Mouse (Mus musculus) testis, adult 2 months (tissue): ENCODE results near the gene Tjp3. TPM values are rescaled to one million over a fixed set of nuclear protein-coding genes. Genes with fewer than 3 reads are reported as not detected.

Experiments
- H3K27ac ChIP-seq: fragments of 200-500 bp; 2 replicates; pipeline ENCODE4 v1.5.1; 2012; ENCODE audit warnings: low read depth, low read length; ENCODE audit not compliant: control insufficient read depth, insufficient read depth
- H3K27me3 ChIP-seq: fragments of 200-500 bp; 2 replicates; pipeline ENCODE4 v1.6.1; 2012; ENCODE audit warnings: mild to moderate bottlenecking, low read length, moderate library complexity; ENCODE audit not compliant: control insufficient read depth, insufficient read depth
- H3K36me3 ChIP-seq: fragments of 200-500 bp; 2 replicates; pipeline ENCODE4 v1.6.1; 2012; ENCODE audit warnings: mild to moderate bottlenecking, low read length; ENCODE audit not compliant: control insufficient read depth, insufficient read depth
- H3K4me1 ChIP-seq: fragments of 200-500 bp; 2 replicates; pipeline ENCODE4 v1.6.1; 2012; ENCODE audit warnings: low read length; ENCODE audit not compliant: control insufficient read depth, insufficient read depth
- H3K4me3 ChIP-seq: fragments of 200-500 bp; 2 replicates; pipeline ENCODE4 v1.5.1; 2012; ENCODE audit warnings: low read depth, mild to moderate bottlenecking, low read length, moderate library complexity, mixed read lengths; ENCODE audit not compliant: control insufficient read depth
- CTCF ChIP-seq: fragments of 200-500 bp; IDR thresholded peaks from 2 replicates; pipeline ENCODE4 v1.5.1; 2012; ENCODE audit warnings: low read depth, mild to moderate bottlenecking, inconsistent platforms, low read length, moderate library complexity; ENCODE audit not compliant: control insufficient read depth, insufficient read depth, insufficient replicate concordance
- POLR2A ChIP-seq: fragments of 200-500 bp; IDR thresholded peaks from 2 replicates; pipeline ENCODE4 v1.6.1; 2012; ENCODE audit warnings: low read depth, mild to moderate bottlenecking, inconsistent platforms, low read length, moderate library complexity; ENCODE audit not compliant: control insufficient read depth
- polyA plus RNA-seq: library from polyadenylated mRNA; depleted of rRNA; stranded (reverse); fragments of >200 nt; gene quantifications from 2 replicates; pipeline ENCODE4 v1.2.3, GENCODE M21; 2012

Gene Tjp3
- polyA plus RNA-seq, 1 experiment, result 0.56 TPM

DNA sequence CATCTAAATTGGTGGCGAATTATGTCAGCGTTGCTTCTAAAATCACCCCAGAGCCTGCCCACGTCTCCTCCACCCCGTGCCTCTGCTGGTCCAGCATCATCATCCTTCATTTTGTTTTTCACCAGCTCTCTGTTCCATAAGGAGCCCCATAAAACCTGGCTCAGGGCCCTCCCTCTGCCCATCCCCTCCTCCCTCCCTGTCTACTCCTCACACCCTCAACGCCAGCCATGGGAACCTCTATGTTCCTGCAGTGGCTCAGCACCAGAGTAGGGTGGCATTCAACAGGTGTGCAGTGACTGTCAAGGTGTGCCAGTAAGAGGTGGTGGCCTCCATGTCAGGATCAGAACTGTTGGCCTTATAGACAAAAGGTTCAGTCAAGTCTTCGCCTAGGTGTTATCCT lies 3.8 kb upstream of the Tjp3 start:
- no peaks in the 10 kb centered on the region for H3K27me3 ChIP-seq
- TF ChIP-seq CTCF (no peak), POLR2A (no peak)
- H3K36me3 ChIP-seq, result no peaks in the 10 kb centered on the region
- no peak overlapping the region for H3K4me3 ChIP-seq
- H3K4me1 ChIP-seq, result peaks cover 16% of the 10 kb centered on the region
- H3K27ac ChIP-seq, result no peak overlapping the region

DNA sequence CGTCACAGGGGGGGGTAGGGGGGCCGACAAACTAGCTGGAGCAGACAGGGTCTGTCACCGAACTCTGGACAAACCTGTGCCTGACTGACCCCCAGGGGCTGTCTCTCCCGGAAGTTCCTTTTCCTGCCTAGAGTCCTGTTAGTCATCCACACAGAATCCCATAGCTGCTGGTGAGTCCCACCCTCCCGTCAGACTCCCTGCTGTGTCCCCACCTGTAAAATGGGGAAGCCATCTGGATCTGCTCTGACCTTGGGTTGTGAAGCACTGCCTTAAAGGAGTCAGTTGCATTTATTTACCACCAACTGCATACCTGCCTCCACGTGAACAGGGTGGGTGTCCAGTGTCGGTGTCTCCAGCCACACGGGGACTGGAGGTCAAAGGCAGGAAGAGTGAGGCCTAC lies 3.1 kb upstream of the Tjp3 start:
- Histone ChIP-seq H3K4me1 (peaks cover 16% of the 10 kb centered on the region), H3K4me3 (no peak overlapping the region), H3K36me3 (no peaks in the 10 kb centered on the region), H3K27me3 (no peaks in the 10 kb centered on the region), H3K27ac (no peak overlapping the region)
- TF ChIP-seq POLR2A (no peak), CTCF (no peak)

DNA sequence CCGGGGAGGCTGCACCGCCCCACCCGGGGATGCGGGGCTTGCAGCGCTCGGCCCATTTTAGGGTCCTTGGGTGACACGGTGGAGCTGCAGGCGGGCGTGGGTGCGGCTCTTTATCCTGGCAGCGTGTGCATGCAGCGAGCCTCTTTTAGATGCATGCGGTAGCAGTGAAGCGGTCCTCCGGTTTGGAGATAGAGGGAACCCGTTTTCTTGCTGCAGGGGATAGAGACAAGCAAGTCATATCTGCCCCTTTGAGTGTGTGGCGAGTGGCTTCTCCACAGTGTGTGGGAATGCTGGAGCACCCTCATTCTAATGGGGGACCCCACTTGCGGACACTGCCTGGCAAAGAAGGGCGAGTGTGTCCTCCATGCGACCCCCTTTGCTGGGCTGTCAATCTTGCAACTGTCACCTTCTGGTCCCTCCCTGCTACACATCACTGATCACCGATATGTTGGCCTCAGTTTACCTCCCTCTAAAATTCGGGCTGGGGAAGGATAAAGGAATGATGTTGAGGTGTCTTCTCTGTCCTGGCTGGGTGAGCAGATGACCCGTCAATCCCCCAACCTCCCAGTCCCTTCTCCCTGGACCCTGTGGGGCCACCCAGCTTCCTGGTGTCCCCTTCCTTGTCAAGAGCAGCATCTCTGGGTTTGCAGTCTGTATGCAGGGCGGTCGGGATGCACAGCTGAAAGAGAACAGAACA lies 2.1 kb upstream of the Tjp3 start:
- H3K4me1 ChIP-seq, result peaks cover 16% of the 10 kb centered on the region
- TF ChIP-seq CTCF (no peak), POLR2A (no peak)
- H3K4me3 ChIP-seq, result peak overlapping the region; percentile 90
- no peaks in the 10 kb centered on the region for H3K27me3 ChIP-seq
- H3K36me3 ChIP-seq, result no peaks in the 10 kb centered on the region
- peak overlapping the region; percentile 3; the same call in 1 of the 2 replicates for H3K27ac ChIP-seq

GRCm38 (mm10) chr10:81292554-81293333 lies 1.4 kb upstream of the Tjp3 start, which contains the start of gene Pip5k1c:
TSS of gene Pip5k1c (plus strand) at chr10:81292963.
- Histone ChIP-seq H3K4me1 (peaks cover 16% of the 10 kb centered on the region), H3K4me3 (peak within 1 kb of the TSS; percentile 90), H3K27ac (peak within 1 kb of the TSS; percentile 86), H3K36me3 (no peaks in the 10 kb centered on the region), H3K27me3 (no peaks in the 10 kb centered on the region)
- TF ChIP-seq POLR2A (peak; percentile 44; the same call in 1 of the 2 replicates), CTCF (peak; percentile 87)

- H3K27ac ChIP-seq, result no peak overlapping the region
- H3K27me3 ChIP-seq, result no peaks in the 10 kb centered on the region
- TF ChIP-seq CTCF, result no peak
- TF ChIP-seq POLR2A, result no peak
- H3K4me3 ChIP-seq, result no peak overlapping the region
- H3K4me1 ChIP-seq, result peaks cover 22% of the 10 kb centered on the region
- H3K36me3 ChIP-seq, result no peaks in the 10 kb centered on the region
These were observed 502 bp downstream of the Tjp3 start for GRCm38 (mm10) chr10:81290698-81291460.

DNA sequence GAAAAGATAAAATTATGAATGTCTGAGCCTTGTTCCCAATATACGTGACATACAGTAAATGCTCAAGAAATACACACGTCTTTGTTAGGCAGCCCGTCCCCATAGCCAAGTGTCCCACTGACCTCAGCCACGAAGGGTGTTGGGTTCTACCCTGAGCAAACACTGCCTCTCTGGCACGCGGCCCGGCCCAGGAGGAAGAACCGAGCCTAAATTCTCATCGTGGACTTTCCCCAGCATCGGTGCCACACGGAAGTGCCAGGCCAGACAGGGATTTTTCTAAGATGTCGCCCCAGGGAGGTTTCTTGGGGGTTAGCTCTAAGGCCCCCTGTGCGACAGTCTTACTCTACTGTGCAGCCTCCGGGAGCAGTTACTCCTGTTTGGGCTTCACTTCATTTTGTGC lies 1.6 kb downstream of the Tjp3 start:
- Histone ChIP-seq H3K27ac (no peak overlapping the region), H3K27me3 (no peaks in the 10 kb centered on the region), H3K36me3 (no peaks in the 10 kb centered on the region), H3K4me3 (no peak overlapping the region), H3K4me1 (peaks cover 32% of the 10 kb centered on the region)
- TF ChIP-seq CTCF (no peak), POLR2A (no peak)

- Histone ChIP-seq H3K36me3 (no peaks in the 10 kb centered on the region), H3K4me3 (no peak overlapping the region), H3K27ac (no peak overlapping the region), H3K4me1 (peaks cover 31% of the 10 kb centered on the region), H3K27me3 (no peaks in the 10 kb centered on the region)
- TF ChIP-seq POLR2A (no peak), CTCF (peak; percentile 88)
These were observed 2.1 kb downstream of the Tjp3 start for GRCm38 (mm10) chr10:81289278-81289677.
